Mouse (Mus musculus): ENCODE measurements around the gene Tpm4.

The Tpm4 gene

GRCm38 (mm10) chr8:72192065-72192464 lies 57.3 kb downstream of the Tpm4 start:
- no peak for DNase-seq

- no peak for DNase-seq
Observed at GRCm38 (mm10) chr8:72197997-72198396, 63.2 kb downstream of the Tpm4 start.

Measured in cerebellum, adult 11-12 months (tissue).